Mouse (Mus musculus): ENCODE results near the gene Cep162. TPM values are rescaled to one million over a fixed set of nuclear protein-coding genes. Genes with fewer than 3 reads are reported as not detected.

The Cep162 gene
- total RNA-seq, 2 experiments from 2014 or later = 10.9 to 13.9 TPM

DNA sequence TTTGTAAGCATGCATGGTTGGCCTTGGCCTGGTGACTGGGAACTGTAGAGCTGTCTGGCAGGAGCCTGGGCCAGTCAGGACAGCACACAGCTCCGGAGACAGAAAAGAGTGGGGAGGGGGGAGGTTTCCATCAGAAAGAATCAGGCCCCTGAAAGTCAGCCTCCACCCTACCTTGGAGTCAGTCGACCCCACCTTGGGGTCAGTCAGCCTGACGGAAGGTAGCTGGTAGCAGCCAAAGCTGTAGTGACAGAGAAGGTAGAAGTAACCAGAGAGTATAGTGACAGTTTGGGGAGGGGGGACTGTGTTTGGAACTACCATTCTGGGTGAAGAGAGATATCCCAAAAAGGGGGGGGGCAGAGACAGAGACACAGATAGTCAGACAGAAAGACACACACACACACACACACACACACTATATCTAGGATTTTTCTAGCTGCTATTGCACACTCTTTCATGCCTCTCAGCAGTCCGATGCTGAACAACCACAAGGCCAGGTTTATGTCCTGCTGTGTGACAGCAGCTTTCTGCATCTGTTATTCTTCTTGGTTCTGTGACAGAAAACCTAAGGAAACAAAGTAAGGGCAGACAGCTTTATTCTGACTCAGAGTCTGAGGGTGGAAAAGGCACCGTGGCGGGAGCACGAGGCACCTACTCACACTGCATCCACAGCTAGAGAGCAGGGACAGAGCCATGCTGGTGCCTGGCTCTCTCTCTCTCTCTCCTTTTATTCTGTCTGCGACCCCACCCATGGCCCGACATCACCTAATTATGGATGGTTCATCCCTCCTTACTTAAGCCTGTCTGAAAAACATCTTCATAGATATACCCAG, 88.1 kb downstream of the Cep162 start:
- ATAC-seq (replicated peaks; ENCODE audit: poor library complexity, severe bottlenecking) = no peak

DNA sequence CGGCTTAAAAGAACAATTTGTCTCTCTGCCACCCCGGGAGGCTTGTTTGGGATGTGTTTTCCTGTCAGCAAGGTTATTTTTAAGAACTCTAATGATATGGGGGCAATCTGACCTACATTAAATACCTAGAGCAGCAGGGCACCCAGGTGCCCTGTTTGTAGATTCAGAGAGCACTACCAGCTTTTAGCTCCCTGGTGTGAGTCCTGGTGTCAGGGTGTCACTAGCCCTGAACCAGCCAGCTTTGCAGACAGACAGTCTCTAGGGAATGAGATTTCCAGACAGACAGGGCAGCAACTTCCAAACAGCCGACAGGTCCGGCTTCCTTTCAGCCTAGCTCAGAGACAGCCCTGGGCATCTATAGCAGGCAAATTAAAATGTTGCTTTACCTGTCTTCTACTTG, 92.8 kb downstream of the Cep162 start:
- ATAC-seq (replicated peaks; ENCODE audit: poor library complexity, severe bottlenecking) = no peak

DNA sequence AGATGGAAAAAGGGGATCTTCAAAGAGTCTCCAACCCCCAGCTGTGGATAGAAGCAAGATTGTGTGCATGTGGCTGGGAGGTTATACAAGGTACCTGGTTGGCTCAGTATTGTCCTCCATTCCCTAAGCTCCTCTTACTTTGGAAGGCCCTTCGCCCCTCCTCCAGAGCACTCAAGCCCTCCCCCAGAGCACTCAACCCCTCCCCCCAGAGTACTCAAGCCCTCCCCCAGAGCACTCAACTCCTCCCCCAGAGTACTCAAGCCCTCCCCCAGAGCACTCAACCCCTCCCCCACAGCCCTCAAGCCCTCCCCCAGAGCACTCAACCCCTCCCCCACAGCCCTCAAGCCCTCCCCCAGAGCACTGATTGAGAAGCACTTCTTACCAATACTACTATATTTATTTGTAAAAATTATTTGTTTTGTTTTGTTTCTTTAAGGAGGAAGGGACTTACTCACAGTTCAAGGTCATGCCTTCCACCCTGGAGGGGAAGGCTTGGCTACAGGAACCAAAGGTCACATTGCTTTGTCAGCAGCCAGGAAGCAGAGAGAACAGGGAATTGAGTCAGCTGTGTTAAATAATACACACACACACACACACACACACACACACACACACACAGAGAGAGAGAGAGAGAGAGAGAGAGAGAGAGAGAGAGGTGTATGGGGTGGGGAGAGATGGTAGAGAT, 102.6 kb downstream of the Cep162 start:
- no peak for ATAC-seq (replicated peaks; ENCODE audit: poor library complexity, severe bottlenecking)

DNA sequence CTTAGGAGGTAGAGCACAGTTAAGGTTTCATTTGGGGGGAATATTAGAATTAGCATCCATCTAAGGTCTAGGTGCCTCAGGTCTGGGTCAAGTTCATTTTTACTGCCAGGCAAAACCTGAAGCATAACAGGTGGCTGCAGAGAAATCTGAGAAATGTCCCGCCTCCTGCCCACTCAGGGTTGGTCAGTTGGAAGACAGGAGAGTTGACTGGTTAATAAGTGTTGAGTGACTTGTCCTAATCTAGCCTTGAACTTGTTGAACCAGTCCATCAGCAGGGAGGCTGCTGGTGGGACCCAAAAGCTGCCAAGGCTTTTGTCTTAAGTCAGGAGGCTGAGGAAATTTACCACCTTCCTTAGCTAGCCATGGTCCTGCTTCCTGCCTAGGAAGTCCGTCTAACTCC, 107.4 kb downstream of the Cep162 start:
- ATAC-seq (replicated peaks; ENCODE audit: poor library complexity, severe bottlenecking) = no peak

DNA sequence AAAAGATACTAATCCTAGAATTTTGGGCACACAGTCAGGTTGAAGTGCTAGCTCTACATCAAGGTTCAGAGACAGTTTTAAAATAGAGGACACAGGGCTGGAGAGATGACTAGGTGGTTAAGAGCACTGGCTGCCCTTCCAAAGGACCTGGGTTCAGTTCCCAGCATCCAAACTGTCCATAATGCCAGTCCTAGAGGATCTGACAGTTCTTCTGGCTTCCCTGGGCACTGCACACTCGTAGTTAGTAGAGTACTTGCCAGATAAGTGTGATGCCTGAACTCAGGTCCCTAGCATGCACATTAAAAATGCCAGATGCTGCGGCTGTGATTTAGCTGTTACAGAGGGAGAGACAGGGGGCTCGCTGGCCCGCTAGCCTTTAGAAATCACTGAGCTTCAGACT, 108.9 kb downstream of the Cep162 start:
- ATAC-seq (replicated peaks; ENCODE audit: poor library complexity, severe bottlenecking) = no peak

DNA sequence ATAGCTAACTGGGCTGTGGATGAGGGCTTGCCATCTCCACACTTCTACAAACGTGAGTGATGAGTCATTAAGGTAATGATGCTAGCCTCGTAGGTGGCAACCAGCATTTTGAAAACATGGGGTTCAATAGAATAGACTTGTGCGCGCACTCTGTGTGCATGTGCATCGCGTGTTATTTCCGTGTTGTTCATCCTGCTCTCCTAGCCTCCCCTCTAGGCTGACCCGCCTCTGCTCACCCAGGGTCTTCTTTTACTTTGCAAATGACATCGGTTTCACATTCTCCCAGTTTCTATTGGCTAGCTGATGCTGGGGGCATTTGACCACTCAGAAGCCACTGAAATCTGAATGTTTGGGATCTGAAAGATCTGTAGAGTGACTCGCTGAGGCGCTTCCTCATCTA, 109.7 kb downstream of the Cep162 start:
- ATAC-seq (replicated peaks; ENCODE audit: poor library complexity, severe bottlenecking) = no peak

DNA sequence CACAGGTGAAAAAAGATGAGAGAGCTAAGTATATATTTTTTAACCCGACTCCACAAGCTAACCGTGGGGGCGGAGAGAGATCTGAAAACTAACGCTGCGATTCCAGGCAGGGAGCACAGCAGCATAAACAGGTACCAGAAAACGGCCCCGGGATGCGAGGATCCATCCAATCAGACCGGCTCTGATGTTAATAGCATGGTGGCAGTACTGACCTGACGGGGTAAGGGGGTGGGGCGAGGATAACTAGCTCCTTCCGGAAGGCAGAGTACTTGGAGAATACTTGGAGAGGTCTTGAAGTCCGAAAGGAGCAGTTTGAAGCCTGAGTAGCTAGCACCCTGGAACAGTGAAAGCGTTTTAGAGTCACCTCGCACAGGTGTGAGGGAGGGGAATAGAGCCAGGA, 110.2 kb downstream of the Cep162 start:
- no peak for ATAC-seq (replicated peaks; ENCODE audit: poor library complexity, severe bottlenecking)

DNA sequence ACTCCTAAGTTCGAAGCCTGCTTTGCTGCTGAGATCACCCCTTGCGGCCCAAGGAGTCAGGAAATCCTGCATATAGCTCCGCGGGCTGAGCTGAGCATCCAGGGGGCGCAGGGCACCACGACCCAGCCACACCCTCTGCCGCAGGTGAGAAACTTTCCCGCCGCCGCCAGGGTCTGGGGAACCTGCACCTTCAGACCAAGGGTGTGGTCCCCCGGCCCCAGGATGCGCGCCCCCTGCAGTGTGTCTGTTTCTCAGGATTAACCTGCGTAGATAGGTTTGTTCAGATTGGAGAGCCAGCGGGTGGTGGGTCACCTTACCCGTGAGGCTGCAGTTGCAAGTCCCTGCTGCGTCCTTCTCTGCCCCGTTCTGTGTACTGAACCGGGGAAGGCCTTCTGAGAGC, 110.8 kb downstream of the Cep162 start:
- ATAC-seq (replicated peaks; ENCODE audit: poor library complexity, severe bottlenecking) = peak; percentile 30; the same call in 1 of the 2 replicates

DNA sequence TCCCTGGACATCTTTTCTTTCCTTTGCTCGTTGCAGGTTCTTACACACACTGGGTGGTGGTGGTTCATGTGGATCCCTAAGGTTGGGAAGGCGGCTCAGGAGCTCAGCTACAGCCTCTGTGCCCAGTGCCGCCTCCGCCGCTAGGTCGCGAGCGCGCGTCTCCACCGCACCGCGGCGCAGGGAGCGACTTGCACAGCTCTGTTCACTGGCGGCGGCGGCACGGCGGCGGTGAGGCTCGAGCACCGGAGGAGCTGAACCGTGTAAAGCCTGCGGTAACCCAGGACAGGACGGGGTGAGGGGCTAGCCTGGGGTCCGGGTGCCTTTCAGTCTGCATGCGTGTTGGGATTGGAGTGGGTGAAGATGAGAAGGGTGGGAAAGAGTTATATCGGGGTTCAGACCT, 111.2 kb downstream of the Cep162 start, which contains the start of gene Mrap2:
TSS of gene Mrap2 (plus strand) at position 201 of the 400 bp plus-strand sequence.
- peak; percentile 79 for ATAC-seq (replicated peaks; ENCODE audit: poor library complexity, severe bottlenecking)

DNA sequence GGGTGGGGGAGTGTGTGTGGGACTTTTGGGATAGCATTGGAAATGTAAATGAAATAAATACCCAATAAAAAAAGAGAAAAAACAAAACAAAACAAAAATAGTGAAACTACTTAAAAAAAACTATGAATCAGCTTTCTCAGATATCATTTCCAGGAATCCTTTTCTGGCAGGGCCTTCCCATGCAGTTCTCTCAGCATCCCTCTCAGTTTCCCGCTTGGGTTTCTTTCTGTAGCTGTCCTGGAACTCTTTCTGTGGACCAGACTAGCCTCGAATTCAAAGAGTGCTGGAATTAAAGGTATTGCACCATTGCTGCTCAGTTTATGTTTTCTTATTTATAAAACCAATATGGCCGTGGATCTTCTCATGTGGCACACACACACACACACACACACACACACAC, 112.3 kb downstream of the Cep162 start:
- no peak for ATAC-seq (replicated peaks; ENCODE audit: poor library complexity, severe bottlenecking)

Other genes with a start within 250 kb of the Cep162 start
- not detected in 2 replicates for gene Ripply2, start 240.0 kb downstream of the Cep162 start, total RNA-seq (2014; fragmentation: Nextera tagmentation)
- gene Ripply2, start 240.0 kb downstream of the Cep162 start, total RNA-seq (2017) = not detected in 2 replicates
- 101 and 102 TPM in 2 replicates for gene Cyb5r4, start 233.5 kb downstream of the Cep162 start, total RNA-seq (2014; fragmentation: Nextera tagmentation)
- 97.9 and 125 TPM in 2 replicates for gene Cyb5r4, start 233.5 kb downstream of the Cep162 start, total RNA-seq (2017)
- not detected in 2 replicates for gene Mrap2, start 111.2 kb downstream of the Cep162 start, total RNA-seq (2014; fragmentation: Nextera tagmentation)
- not detected in 2 replicates for gene Mrap2, start 111.2 kb downstream of the Cep162 start, total RNA-seq (2017)

All from granulocyte monocyte progenitor cell, adult 5-6 weeks (primary cell).